In genomic region chrX:36839391-36839790, GRCm38 (mm10) we compare ENCODE assay signal across 11 mouse cellular contexts. TPM values are rescaled to one million over a fixed set of nuclear protein-coding genes. Genes with fewer than 3 reads are reported as not detected.
DNase-seq lines count a peak whose midpoint lies in the region; ATAC-seq and TF ChIP-seq lines count a peak whose summit lies in the region.
"Had no signal": no experiment of that assay in that cellular context is flagged by ENCODE, and none has a peak within 500 bp of the region (broad histone marks: within the 10 kb centered on the region; RNA-seq: fewer than 3 reads in every experiment).

No protein-coding gene starts in this region.

- no peak for TF ChIP-seq CTCF in forebrain, postnatal 0 days (IDR thresholded peaks at IDR 0.05; ENCODE audit: low read depth)

- no peak overlapping the region for H3K9ac ChIP-seq in forebrain, postnatal 0 days
- no peak overlapping the region for H3K9ac ChIP-seq in forebrain, embryonic 11.5 days (ENCODE audit: low read length)
- H3K9ac ChIP-seq: forebrain, embryonic 12.5 days had no signal

- no peaks in the 10 kb centered on the region for H3K4me1 ChIP-seq in forebrain, postnatal 0 days (ENCODE audit: insufficient read depth)
- H3K4me1 ChIP-seq in forebrain, embryonic 11.5 days (replicated peaks; ENCODE audit: control insufficient read depth, insufficient read depth, low read length), result no peaks in the 10 kb centered on the region
- H3K4me1 ChIP-seq: forebrain, embryonic 12.5 days had no signal

- no peak overlapping the region for H3K4me2 ChIP-seq in forebrain, postnatal 0 days (ENCODE audit: low read depth)
- no peak overlapping the region for H3K4me2 ChIP-seq in forebrain, embryonic 11.5 days (ENCODE audit: low read depth, low read length, severe bottlenecking)
- H3K4me2 ChIP-seq: forebrain, embryonic 12.5 days had no signal

- H3K36me3 ChIP-seq in forebrain, postnatal 0 days (ENCODE audit: insufficient read depth), result no peaks in the 10 kb centered on the region
- H3K36me3 ChIP-seq in forebrain, embryonic 11.5 days (ENCODE audit: control insufficient read depth, insufficient read depth, low read length), result no peaks in the 10 kb centered on the region
- H3K36me3 ChIP-seq in splenic B cell, adult 2 months (ENCODE audit: control insufficient read depth, insufficient read depth, low read length, poor library complexity, severe bottlenecking), result no peaks in the 10 kb centered on the region
- H3K36me3 ChIP-seq: forebrain, embryonic 12.5 days had no signal

- no peaks in the 10 kb centered on the region for H3K27me3 ChIP-seq in forebrain, postnatal 0 days (ENCODE audit: insufficient read depth, low read length)
- H3K27me3 ChIP-seq in forebrain, embryonic 11.5 days (ENCODE audit: control insufficient read depth, insufficient read depth, low read length), result no peaks in the 10 kb centered on the region
- no peaks in the 10 kb centered on the region for H3K27me3 ChIP-seq in splenic B cell, adult 2 months (ENCODE audit: control insufficient read depth, insufficient read depth, low read length, poor library complexity, severe bottlenecking)
- H3K27me3 ChIP-seq: forebrain, embryonic 12.5 days had no signal

- ATAC-seq in forebrain, postnatal 0 days, result no peak
- no peak for ATAC-seq in forebrain, embryonic 11.5 days (replicated peaks; ENCODE audit: low FRiP score)
- no peak for ATAC-seq in monocyte, adult 5-6 weeks (replicated peaks; ENCODE audit: insufficient number of reproducible peaks, low FRiP score, low TSS enrichment, poor library complexity, severe bottlenecking)
- ATAC-seq: CD4-positive, CD25-positive, alpha-beta regulatory T cell, adult 4 months; hindbrain, embryonic 16.5 days had no signal

- 49% methylated on average over 7 of the region's 7 CpGs for WGBS in forebrain, postnatal 0 days
- 86% methylated on average over 7 of the region's 7 CpGs for WGBS in forebrain, embryonic 11.5 days

- no peaks in the 10 kb centered on the region for H3K9me3 ChIP-seq in forebrain, postnatal 0 days (ENCODE audit: low read length)
- H3K9me3 ChIP-seq in forebrain, embryonic 11.5 days (ENCODE audit: control insufficient read depth, low read length), result no peaks in the 10 kb centered on the region
- H3K9me3 ChIP-seq: forebrain, embryonic 12.5 days had no signal

- no peak overlapping the region for H3K4me3 ChIP-seq in forebrain, postnatal 0 days (ENCODE audit: low read depth, low read length)
- H3K4me3 ChIP-seq in forebrain, embryonic 11.5 days (ENCODE audit: low read depth, low read length), result no peak overlapping the region
- H3K4me3 ChIP-seq: forebrain, embryonic 12.5 days had no signal

- DNase-seq in forebrain, postnatal 0 days, result peak; percentile 7
- no peak for DNase-seq in forebrain, embryonic 11.5 days (ENCODE audit: low spot score)
- DNase-seq in right cerebral cortex, postnatal 10 days (ENCODE audit: low spot score in 2 of 2), result peak; percentile 28 to 36
- DNase-seq in right cerebral cortex, postnatal 25 days, result no peak
- DNase-seq in kidney, adult 9 months, result peak; percentile 61
- DNase-seq in splenic B cell, adult 2 months (ENCODE audit: low read depth, low spot score), result peak; percentile 5
- no peak for DNase-seq in frontal cortex, postnatal 25 days (ENCODE audit: low spot score in 2 of 2)

- H3K27ac ChIP-seq in forebrain, postnatal 0 days (ENCODE audit: low read depth, low read length), result no peak overlapping the region
- no peak overlapping the region for H3K27ac ChIP-seq in forebrain, embryonic 11.5 days (ENCODE audit: low read depth, low read length)
- H3K27ac ChIP-seq: forebrain, embryonic 12.5 days had no signal

RNA-seq across cellular contexts. Expression of gene Ube2a, which starts 34.3 kb away (rescaled TPM):
- total RNA-seq in forebrain, postnatal 0 days (2014; rRNA removed), result 24.4 and 31.4 TPM in 2 replicates
- 125 and 145 TPM in 2 replicates for polyA plus RNA-seq in forebrain, postnatal 0 days (2015; fragmentation: Nextera tagmentation; extraction: Ambion mirVana)
- 119 and 121 TPM in 2 replicates for polyA plus RNA-seq in forebrain, embryonic 11.5 days (2014; fragmentation: Nextera tagmentation; extraction: Ambion mirVana)
- total RNA-seq in monocyte, adult 5-6 weeks (2017), result 21.9 to 37.5 TPM (median 22.4 TPM) in 3 replicates

RNA-seq across cellular contexts. Expression of gene C330007P06Rik, which starts 34.5 kb away (rescaled TPM):
- 30.6 and 36.1 TPM in 2 replicates for total RNA-seq in forebrain, postnatal 0 days (2014; rRNA removed)
- 18.0 and 20.8 TPM in 2 replicates for polyA plus RNA-seq in forebrain, postnatal 0 days (2015; fragmentation: Nextera tagmentation; extraction: Ambion mirVana)
- 35.5 and 36.2 TPM in 2 replicates for polyA plus RNA-seq in forebrain, embryonic 11.5 days (2014; fragmentation: Nextera tagmentation; extraction: Ambion mirVana)
- 62.8 to 68.6 TPM (median 66.6 TPM) in 3 replicates for total RNA-seq in monocyte, adult 5-6 weeks (2017)

RNA-seq across cellular contexts. Expression of gene Slc25a5, which starts 43.9 kb away (rescaled TPM):
- 333 and 351 TPM in 2 replicates for total RNA-seq in forebrain, postnatal 0 days (2014; rRNA removed)
- 466 and 495 TPM in 2 replicates for polyA plus RNA-seq in forebrain, postnatal 0 days (2015; fragmentation: Nextera tagmentation; extraction: Ambion mirVana)
- polyA plus RNA-seq in forebrain, embryonic 11.5 days (2014; fragmentation: Nextera tagmentation; extraction: Ambion mirVana), result 819 and 859 TPM in 2 replicates
- 373 to 641 TPM (median 606 TPM) in 3 replicates for total RNA-seq in monocyte, adult 5-6 weeks (2017)

Comparison
In these comparisons a context has a peak if more than half of its experiments do, and no peak if none do; other contexts are left out.
1. DNase-seq: peak in forebrain, postnatal 0 days (single experiment), right cerebral cortex, postnatal 10 days (2 of 2), kidney, adult 9 months (single experiment) and splenic B cell, adult 2 months (single experiment); none in forebrain, embryonic 11.5 days (single experiment), right cerebral cortex, postnatal 25 days (single experiment) and frontal cortex, postnatal 25 days (0 of 2).